Mouse (Mus musculus) testis, postnatal 14 days (tissue): ENCODE results near the gene Gm17662.

Source experiments
- DNase-seq: peaks from one replicate; pipeline ENCODE4 v3.0.0; 2021; ENCODE audit warnings: low spot score

Gene Gm17662

GRCm38 (mm10) chr4:104857029-104857428 is at the start of gene Gm17662:
Gm17662 (plus strand) TSS chr4:104857329.
- no peak for DNase-seq

- DNase-seq, result no peak
These were observed 46.3 kb upstream of the Gm17662 start for GRCm38 (mm10) chr4:104810710-104811286.

DNA sequence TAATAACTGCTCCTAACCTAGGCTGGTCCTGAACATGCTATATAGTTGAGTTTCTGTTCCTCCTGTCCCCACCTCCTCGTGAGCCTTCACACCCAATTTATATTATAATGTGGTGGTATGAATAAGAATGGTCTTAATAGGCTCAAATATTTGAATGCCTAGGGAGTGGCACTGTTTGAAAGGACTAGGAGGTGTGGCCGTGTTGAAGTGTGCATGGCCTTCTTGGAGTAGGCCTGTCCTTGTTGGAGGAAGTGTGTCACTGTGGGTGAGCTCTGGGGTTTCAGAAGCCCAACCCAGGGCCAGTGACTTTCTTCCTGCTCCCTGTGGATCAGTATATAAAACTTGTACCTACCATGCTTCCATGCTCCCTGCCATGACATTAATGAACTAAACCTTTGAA is 43.5 kb upstream of the Gm17662 start:
- no peak for DNase-seq

GRCm38 (mm10) chr4:104816519-104817232 is 40.5 kb upstream of the Gm17662 start:
- no peak for DNase-seq

- no peak for DNase-seq
These were observed 39.6 kb upstream of the Gm17662 start for GRCm38 (mm10) chr4:104817509-104817908.

GRCm38 (mm10) chr4:104818986-104819385 is 38.1 kb upstream of the Gm17662 start:
- no peak for DNase-seq

DNA sequence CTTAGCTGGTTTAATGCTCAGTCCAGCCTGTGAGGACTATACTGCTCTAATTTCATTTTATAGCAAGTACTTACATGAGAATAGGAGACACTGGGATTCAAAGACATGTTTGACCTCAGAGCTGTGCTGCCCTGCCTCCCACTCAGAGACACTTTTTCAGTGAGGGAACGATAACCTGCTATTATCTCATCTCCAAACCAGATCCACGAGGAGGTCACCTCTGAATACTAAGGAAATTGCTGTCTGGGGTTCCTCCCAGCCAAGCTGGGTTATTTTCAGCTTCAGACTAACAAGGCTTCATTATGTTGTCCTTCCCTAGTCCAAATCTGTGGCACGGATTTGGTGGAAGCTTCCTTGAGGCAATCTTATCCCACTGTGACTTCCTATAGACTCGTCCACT is 37.2 kb upstream of the Gm17662 start:
- no peak for DNase-seq

DNA sequence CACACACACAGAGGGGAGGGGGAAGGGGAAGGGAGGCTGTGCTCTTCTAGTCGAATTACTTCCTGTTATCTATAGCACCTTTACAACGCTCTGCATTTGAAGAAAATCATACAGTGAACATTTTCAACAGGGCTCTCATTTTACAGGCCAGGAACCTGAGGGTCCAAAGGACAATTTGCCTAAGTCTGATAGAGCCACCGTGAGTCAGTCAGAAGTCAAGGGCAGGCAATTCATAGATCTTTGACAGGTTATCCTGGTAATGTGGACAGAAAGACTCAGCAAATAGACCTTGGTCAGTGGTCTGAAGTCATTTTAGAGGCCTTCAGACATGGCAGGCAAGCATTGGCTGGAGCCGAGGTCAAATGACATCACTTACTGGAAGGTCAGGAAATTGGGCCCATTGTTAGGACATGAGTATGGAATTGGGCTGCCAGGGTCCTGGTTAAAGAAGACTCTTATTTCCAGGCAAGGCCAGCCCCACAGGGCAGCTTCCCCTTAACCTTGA is 33.5 kb upstream of the Gm17662 start:
- no peak for DNase-seq

GRCm38 (mm10) chr4:104824381-104825077 is 32.6 kb upstream of the Gm17662 start:
- no peak for DNase-seq

GRCm38 (mm10) chr4:104828939-104829338 is 28.2 kb upstream of the Gm17662 start:
- DNase-seq, result no peak

DNA sequence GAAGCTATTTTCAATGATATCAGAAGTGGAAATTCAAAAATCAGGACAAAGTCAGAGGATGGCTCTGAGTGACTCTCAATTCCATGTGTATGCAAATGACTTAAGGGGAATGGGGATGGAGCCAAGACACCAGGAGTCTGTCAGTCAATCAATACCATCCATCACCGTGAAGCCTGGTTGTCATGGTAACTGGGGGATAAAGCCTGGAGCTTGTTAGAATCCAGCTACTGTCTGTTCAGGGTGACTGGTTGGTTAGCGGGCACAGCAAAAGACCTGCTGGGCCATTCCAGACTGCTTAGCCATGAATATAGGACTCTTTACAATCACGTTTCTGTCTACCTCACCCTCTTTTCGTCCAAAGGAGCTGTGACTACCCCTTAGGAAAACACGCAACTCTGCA is 22.0 kb upstream of the Gm17662 start:
- DNase-seq, result no peak

DNA sequence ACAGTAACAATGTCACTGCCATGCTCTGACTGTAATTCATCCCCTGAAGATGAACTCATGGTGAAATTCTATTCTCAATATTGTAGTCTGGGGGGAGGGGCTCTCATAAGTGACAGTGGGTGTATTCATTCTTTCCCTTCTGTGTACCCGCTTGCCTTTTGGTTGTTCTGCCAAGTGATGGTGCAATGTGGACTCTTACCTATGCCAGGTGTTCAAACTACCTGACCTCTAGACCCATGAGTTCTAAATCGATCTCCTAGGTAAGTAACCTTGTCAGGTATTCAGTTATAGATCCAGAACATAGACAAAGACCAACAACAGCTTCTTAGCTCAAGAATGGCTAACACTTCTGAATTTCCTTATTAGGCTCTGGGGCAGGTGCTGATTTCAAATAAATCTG is 18.8 kb upstream of the Gm17662 start:
- no peak for DNase-seq

- no peak for DNase-seq
These were observed 14.9 kb upstream of the Gm17662 start for GRCm38 (mm10) chr4:104842204-104842603.

GRCm38 (mm10) chr4:104843546-104843945 is 13.6 kb upstream of the Gm17662 start:
- no peak for DNase-seq

- DNase-seq, result no peak
These were observed 1.9 kb upstream of the Gm17662 start for GRCm38 (mm10) chr4:104855216-104855615.

DNA sequence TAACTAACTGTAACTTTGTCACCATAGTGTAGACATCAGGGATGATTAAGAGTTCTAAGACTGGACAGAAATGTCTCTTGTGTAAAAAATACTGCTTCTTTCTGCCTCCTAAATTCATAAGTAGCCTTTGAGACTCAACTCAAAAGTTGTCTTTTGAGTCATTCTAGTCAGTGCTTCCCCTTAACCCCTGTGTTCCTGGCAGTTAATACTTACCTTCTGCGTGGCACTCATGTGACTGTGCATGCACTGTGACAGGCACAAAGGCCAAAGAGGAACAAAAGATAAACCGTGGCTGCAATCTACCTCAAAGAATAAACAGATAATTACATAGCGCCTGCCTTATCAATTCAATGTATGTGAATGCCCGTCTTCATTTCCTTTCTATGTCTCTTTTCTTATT is 694 bp downstream of the Gm17662 start:
- no peak for DNase-seq

DNA sequence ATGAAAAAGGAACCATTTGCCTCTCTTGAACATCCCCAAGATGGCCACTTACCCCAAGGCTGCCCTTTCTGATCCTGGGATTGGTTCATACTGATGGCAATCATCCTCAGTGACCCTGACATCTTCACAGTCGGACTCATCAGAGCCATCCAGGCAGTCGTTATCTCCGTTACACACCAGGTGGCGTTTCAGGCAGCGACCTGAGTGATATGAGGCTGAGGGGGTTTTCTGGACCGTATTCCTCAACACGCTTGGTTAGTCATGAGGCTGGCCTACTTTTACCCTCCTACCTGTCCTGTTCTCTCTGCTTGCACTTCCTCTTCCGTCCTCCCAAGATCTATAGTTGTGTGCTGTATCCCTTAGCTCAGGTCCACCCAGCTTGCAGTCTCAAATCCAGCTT is 4.1 kb downstream of the Gm17662 start:
- no peak for DNase-seq

DNA sequence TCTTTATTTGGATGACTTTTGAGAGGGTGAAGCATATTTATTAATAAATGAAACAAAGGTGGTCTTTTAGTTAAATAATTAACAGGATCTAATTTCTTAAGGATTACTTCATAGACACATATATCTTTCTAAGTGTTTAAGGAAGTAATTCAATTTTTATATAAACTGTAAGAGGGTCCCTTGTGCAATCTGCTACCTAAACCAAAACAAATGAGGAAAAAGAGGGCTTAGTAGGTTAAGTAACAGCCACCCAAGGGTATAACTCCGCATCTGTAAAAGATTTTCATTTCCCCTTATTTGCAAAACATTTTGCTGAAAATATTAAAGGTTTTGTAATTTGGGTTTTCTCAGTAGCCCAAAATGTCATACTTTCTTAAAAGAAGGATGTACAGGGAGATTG is 7.3 kb downstream of the Gm17662 start:
- no peak for DNase-seq

GRCm38 (mm10) chr4:104869581-104869980 is 12.5 kb downstream of the Gm17662 start:
- no peak for DNase-seq

- no peak for DNase-seq
These were observed 13.1 kb downstream of the Gm17662 start for GRCm38 (mm10) chr4:104870196-104870595.

GRCm38 (mm10) chr4:104875832-104876231 is 18.7 kb downstream of the Gm17662 start:
- DNase-seq, result no peak

GRCm38 (mm10) chr4:104876323-104876722 is 19.2 kb downstream of the Gm17662 start, which contains the start of gene C8a:
C8a (minus strand) TSS chr4:104876398.
- DNase-seq, result no peak

GRCm38 (mm10) chr4:104887486-104887885 is 30.4 kb downstream of the Gm17662 start:
- DNase-seq, result no peak
